Mouse (Mus musculus) thymus, postnatal 25 days (tissue): Measurements from ENCODE around the gene Ccl1.

Experiments used
- DNase-seq: peaks from one replicate; pipeline ENCODE4 v3.0.0; 2022

Ccl1 gene

GRCm38 (mm10) chr11:82305590-82305989, at the start of gene Ccl1:
Gene Ccl1, minus strand, starts transcription at chr11:82305690.
- no peak for DNase-seq

- no peak for DNase-seq
Observed at GRCm38 (mm10) chr11:82351039-82351438, 45.5 kb upstream of the Ccl1 start.

GRCm38 (mm10) chr11:82340900-82341299, 35.4 kb upstream of the Ccl1 start:
- DNase-seq: no peak

GRCm38 (mm10) chr11:82340416-82340815, 34.9 kb upstream of the Ccl1 start:
- no peak for DNase-seq

GRCm38 (mm10) chr11:82339921-82340401, 34.5 kb upstream of the Ccl1 start:
- no peak for DNase-seq

- no peak for DNase-seq
Observed at GRCm38 (mm10) chr11:82313153-82313552, 7.7 kb upstream of the Ccl1 start.

GRCm38 (mm10) chr11:82310336-82311045, 5.0 kb upstream of the Ccl1 start:
- no peak for DNase-seq

GRCm38 (mm10) chr11:82297895-82298294, 7.6 kb downstream of the Ccl1 start:
- DNase-seq: no peak

- DNase-seq: no peak
Observed at GRCm38 (mm10) chr11:82290841-82291240, 14.6 kb downstream of the Ccl1 start.

- no peak for DNase-seq
Observed at GRCm38 (mm10) chr11:82274149-82274812, 31.2 kb downstream of the Ccl1 start.

- no peak for DNase-seq
Observed at GRCm38 (mm10) chr11:82259131-82259530, 46.4 kb downstream of the Ccl1 start.

- no peak for DNase-seq
Observed at GRCm38 (mm10) chr11:82255601-82256000, 49.9 kb downstream of the Ccl1 start.

- DNase-seq: no peak
Observed at GRCm38 (mm10) chr11:82253421-82253820, 52.1 kb downstream of the Ccl1 start.

- no peak for DNase-seq
Observed at GRCm38 (mm10) chr11:82251251-82251650, 54.2 kb downstream of the Ccl1 start.

- DNase-seq: no peak
Observed at GRCm38 (mm10) chr11:82249945-82250344, 55.5 kb downstream of the Ccl1 start.

GRCm38 (mm10) chr11:82237439-82237838, 68.1 kb downstream of the Ccl1 start:
- DNase-seq: no peak

- peak; percentile 3 for DNase-seq
Observed at GRCm38 (mm10) chr11:82235551-82236207, 69.8 kb downstream of the Ccl1 start.

- no peak for DNase-seq
Observed at GRCm38 (mm10) chr11:82233991-82234390, 71.5 kb downstream of the Ccl1 start.

GRCm38 (mm10) chr11:82226976-82227375, 78.5 kb downstream of the Ccl1 start:
- no peak for DNase-seq

- DNase-seq: no peak
Observed at GRCm38 (mm10) chr11:82225936-82226335, 79.6 kb downstream of the Ccl1 start.

GRCm38 (mm10) chr11:82216531-82216930, 89.0 kb downstream of the Ccl1 start:
- DNase-seq: no peak

GRCm38 (mm10) chr11:82214405-82214804, 91.1 kb downstream of the Ccl1 start:
- DNase-seq: peak; percentile 15

GRCm38 (mm10) chr11:82206960-82207488, 98.5 kb downstream of the Ccl1 start:
- no peak for DNase-seq

GRCm38 (mm10) chr11:82205221-82205620, 100.3 kb downstream of the Ccl1 start:
- no peak for DNase-seq
